Mouse (Mus musculus) CD4-positive, CD25-positive, alpha-beta regulatory T cell, adult 9 weeks (primary cell): ENCODE results near the gene Irx5. TPM values are rescaled to one million over a fixed set of nuclear protein-coding genes. Genes with fewer than 3 reads are reported as not detected.

Source experiments
- polyA plus RNA-seq: library from polyadenylated mRNA; unstranded; fragments of 100-300 nt; shearing (Covaris generic); gene quantifications from one replicate; pipeline ENCODE4 v1.2.1, GENCODE M21; 2017

The Irx5 gene
- polyA plus RNA-seq = not detected

GRCm38 (mm10) chr8:92357398-92357981 is at the start of gene Irx5:
Irx5 (plus strand) TSS chr8:92357625.

